Mouse (Mus musculus) Patski (cell line): ENCODE measurements around the gene Ccl25. TPM values are rescaled to one million over a fixed set of nuclear protein-coding genes. Genes with fewer than 3 reads are reported as not detected.

Source experiments
- ATAC-seq: fragments of 100-300 bp; one replicate; pipeline ENCODE4 v1.8.0; 2021
- CTCF ChIA-PET: fragments of 350-600 bp; sonication (Branson Sonifier 250); formaldehyde crosslinking; loops from one replicate; lab custom pipeline; 2022; ENCODE audit warnings: inconsistent platforms; lab: Charles Lee
- POLR2A ChIA-PET: fragments of 350-600 bp; sonication (Branson Sonifier 250); formaldehyde crosslinking; loops from one replicate; lab custom pipeline; 2022; ENCODE audit warnings: antibody characterized with exemption, inconsistent platforms; lab: Charles Lee
- DNase-seq: peaks from one replicate; pipeline ENCODE4 v3.0.0-alpha.2; 2011; ENCODE audit warnings: low read depth, low spot score
- H3K27me3 ChIP-seq: fragments of 371-371 bp; one replicate; pipeline ENCODE4 v1.5.1; 2021
- CTCF ChIP-seq: fragments of 100-300 bp; IDR thresholded peaks from one replicate; pipeline ENCODE4 v1.5.1; 2021
- in situ Hi-C: fragments of 300-500 bp; cut with MboI; formaldehyde crosslinking; loops from 3 replicates; pipeline ENCODE4 v1.11.1; 2018; ENCODE audit warnings: low pct_unique_long_range_greater_than_20kb, mixed read lengths
- polyA plus RNA-seq: library from polyadenylated mRNA; unstranded; gene quantifications from one replicate; pipeline ENCODE4 v1.2.3, GENCODE M21; 2021

The Ccl25 gene
- 5.6 TPM for polyA plus RNA-seq

DNA sequence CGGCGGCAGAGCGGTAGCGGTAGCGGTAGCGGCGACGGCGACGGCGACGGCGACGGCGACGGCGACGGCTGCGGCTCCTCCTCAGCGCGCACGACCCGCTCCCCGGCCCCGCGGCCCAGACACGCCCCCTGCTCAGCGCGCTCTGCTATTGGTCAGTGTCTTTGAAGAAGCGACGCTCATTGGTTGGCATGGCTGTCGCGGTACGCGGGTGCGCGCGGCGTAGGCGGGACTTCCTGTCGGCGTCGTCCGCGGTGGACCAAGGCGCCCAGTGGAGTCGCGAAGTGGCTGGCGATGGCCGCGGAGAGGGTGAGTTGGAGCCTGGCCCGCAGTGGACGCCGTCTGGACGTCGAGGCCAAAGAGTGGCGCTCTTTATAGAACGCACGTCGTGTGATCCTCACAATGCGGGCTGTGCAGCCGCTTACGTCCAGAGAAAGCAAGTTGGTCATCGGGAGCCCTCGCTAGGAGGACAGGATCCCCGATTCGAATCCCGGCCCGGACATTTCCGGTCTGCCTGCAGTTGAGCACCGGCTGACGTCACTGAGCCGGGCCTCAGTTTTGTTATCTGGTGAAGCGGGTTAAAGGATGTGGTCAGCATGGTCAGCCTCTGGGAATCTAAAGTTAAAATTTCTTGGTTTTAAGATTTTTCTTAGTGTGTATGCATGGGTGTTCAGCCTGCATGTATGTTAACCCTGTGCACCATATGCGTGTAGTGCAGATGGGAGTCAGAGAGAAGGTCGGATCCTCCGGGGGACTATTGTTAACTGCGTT lies at the start of gene Ccl25, which contains the start of gene Elavl1:
Gene Ccl25 (plus strand): TSS at position 228 of the 768 bp plus-strand sequence.
Gene Elavl1 (minus strand): TSS at position 431 of the 768 bp plus-strand sequence.
- CTCF ChIA-PET, result no interaction called here
- POLR2A ChIA-PET, result no interaction called here
- in situ Hi-C loops, result loop anchor here (5.0 kb wide), 1 partner anchor 48 kb away; the partner anchor contains the start of gene Timm44
- DNase-seq, result peak; percentile 80
- no peak for TF ChIP-seq CTCF
- H3K27me3 ChIP-seq, result no peaks in the 10 kb centered on the region
- peak; percentile 95 for ATAC-seq

DNA sequence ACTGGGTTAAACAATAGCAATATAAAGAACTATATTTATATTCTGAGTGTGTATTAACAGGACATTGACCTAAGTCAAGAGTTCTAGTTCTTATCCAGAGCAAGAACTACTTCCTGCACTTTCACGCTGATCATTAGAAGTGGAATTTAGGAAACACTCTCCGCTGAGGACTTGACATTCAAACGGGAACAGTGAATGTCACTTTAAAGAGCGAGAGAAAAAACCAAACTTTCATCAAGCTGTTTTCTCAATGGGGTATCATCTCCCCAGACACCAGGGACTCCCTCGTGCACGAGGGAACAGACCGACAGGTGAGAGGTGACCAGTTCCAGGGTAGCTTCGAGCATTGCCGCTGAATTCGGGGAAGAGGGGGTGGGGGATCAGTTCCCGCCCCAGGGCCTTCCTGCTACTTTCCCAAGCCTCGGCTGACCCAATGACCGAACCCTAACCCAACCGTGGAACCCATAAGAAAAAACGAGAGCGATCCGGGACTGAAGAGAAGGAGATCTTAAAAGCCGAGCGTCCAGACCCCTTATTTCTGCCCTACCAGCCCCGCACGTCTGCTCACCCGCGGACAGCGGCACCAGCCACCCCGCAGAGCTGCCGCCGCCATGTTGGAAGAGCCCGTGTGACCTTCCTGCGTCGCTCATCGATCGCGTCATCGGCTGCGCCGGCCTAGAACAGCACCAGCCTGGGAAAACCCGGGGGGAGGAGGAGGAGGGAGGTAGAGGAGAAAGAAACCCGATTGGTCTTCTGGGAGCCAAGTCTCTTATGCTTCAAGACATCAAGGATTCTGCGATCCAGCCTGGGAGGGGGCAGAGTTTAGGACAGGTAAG lies 49.5 kb upstream of the Ccl25 start, which contains the start of gene Timm44:
Gene Timm44 (minus strand): TSS at position 639 of the 836 bp plus-strand sequence.
- no peak for TF ChIP-seq CTCF
- no peaks in the 10 kb centered on the region for H3K27me3 ChIP-seq
- ATAC-seq (peak; percentile 92), DNase-seq (peak; percentile 65)
- in situ Hi-C loops, result loop anchor here (5.0 kb wide), 1 partner anchor 47 kb away; no protein-coding TSS in a partner anchor
- ChIA-PET CTCF (interaction anchor here (0.8 to 2.0 kb wide), 5 partner anchors 16 to 47 kb away, joined by 3 to 6 read pairs (median 6); no protein-coding TSS in a partner anchor), POLR2A (interaction anchor here (0.6 to 1.4 kb wide), 3 partner anchors 11 to 18 kb away, joined by 3 read pairs; no protein-coding TSS in a partner anchor)

DNA sequence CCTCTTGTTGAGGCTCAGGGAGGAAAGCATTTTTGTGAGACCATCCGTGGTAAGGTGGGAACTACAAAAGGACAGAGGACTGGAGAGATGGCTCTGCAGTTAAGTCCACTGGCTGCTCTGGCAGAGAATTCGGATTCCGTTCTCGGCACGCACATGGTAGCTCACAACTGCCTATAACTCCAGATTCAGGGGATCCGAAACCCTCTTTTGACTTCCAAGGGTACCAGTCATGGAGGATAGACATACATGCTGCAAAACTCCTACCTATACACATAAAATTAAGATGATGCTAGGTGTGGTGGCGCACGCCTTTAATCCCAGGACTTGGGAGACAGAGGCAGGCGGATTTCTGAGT lies 48.9 kb upstream of the Ccl25 start:
- ATAC-seq (peak; percentile 36), DNase-seq (no peak)
- in situ Hi-C loops, result loop anchor here (5.0 kb wide), 1 partner anchor 46 kb away; no protein-coding TSS in a partner anchor
- ChIA-PET POLR2A (interaction anchor here (0.7 to 1.4 kb wide), 2 partner anchors 10 to 18 kb away, joined by 3 read pairs; no protein-coding TSS in a partner anchor), CTCF (interaction anchor here (1.1 to 1.5 kb wide), 2 partner anchors 25 to 46 kb away, joined by 4 to 6 read pairs; no protein-coding TSS in a partner anchor)
- no peaks in the 10 kb centered on the region for H3K27me3 ChIP-seq
- no peak for TF ChIP-seq CTCF

GRCm38 (mm10) chr8:4292738-4293137 lies 32.3 kb upstream of the Ccl25 start:
- no peak for DNase-seq
- ChIA-PET POLR2A (no interaction called here), CTCF (interaction anchor here (0.7 to 1.5 kb wide), 4 partner anchors 11 to 35 kb away, joined by 3 to 6 read pairs (median 3); no protein-coding TSS in a partner anchor)
- peak; percentile 57 for TF ChIP-seq CTCF
- no peak for ATAC-seq
- in situ Hi-C loops, result no loop called here
- no peaks in the 10 kb centered on the region for H3K27me3 ChIP-seq

DNA sequence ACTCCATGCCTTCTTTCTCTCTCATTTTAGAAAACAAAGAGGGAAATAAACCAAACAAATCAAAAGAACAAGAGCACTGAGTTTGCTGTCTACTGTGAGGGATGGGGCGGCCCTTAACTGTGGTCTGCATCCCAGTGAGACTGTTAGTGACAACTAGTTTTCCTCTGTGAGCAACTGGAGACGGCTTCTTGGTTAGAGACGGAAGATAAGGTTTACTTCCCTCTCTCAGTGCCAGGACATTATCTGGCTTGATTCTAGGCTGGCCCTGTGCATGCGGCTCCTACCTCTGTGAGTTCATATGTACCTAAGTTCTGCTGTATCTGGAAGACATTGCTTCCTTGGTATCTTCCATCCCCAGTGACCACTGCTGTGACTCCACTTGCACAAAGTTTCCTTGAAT lies 27.2 kb upstream of the Ccl25 start:
- in situ Hi-C loops, result no loop called here

DNA sequence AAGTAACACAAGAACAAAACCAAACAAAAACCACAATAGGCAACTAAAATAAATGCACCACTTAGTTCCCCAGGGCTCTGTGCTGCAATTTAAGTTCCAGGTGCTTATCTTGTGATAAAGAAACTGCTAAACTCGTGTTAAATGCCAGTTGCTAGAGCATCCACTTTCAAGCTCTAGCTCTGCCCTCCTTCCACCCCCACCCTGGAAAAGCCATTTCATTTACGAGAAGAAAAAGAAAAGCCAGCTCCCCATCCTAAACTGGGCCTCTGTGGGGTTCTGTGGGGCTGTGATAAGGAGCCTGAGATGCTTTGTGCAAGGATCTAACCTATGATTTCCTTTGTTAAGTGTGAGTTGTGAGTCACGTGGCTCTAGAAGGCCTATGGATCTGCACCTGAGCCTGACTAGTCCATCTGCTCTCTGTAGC lies 20.9 kb upstream of the Ccl25 start:
- ChIA-PET POLR2A (no interaction called here), CTCF (interaction anchor here (1.0 to 3.8 kb wide), 2 partner anchors 18 to 46 kb away, joined by 3 to 15 read pairs; no protein-coding TSS in a partner anchor)
- in situ Hi-C loops, result no loop called here
- DNase-seq, result no peak
- TF ChIP-seq CTCF, result no peak
- H3K27me3 ChIP-seq, result no peaks in the 10 kb centered on the region
- no peak for ATAC-seq

More for the DNA sequence above, 27.2 kb upstream of the Ccl25 start:
- DNase-seq, result no peak
- H3K27me3 ChIP-seq, result no peaks in the 10 kb centered on the region
- CTCF ChIA-PET, result no interaction called here
- POLR2A ChIA-PET, result no interaction called here
- no peak for TF ChIP-seq CTCF
- no peak for ATAC-seq

GRCm38 (mm10) chr8:4305838-4306237 lies 19.2 kb upstream of the Ccl25 start:
- no peaks in the 10 kb centered on the region for H3K27me3 ChIP-seq
- no peak for ATAC-seq
- POLR2A ChIA-PET, result no interaction called here
- DNase-seq, result no peak
- no peak for TF ChIP-seq CTCF
- CTCF ChIA-PET, result interaction anchor here (1.0 to 3.8 kb wide), 2 partner anchors 10 to 16 kb away, joined by 3 to 15 read pairs; no protein-coding TSS in a partner anchor
- in situ Hi-C loops, result no loop called here

DNA sequence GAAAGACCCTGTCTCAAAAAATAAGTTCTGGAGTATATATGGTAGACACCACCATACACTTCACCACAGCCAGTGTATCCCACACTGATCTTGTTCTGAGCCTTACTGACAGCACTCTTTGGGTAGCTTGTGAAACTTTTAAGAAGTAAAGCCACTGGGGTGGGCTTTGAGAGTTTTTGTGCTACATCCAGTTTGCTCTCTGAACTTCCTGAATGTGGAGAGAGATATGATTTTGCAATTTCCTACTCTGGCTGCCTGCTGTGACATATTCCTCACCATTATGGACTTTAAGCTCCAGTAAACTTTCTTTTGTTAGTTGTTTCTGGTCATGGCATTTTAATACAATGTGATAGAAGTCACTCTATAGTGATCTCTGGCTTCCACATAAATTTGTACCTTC lies 12.9 kb upstream of the Ccl25 start:
- POLR2A ChIA-PET, result interaction anchor here (0.9 to 1.5 kb wide), 2 partner anchors 8 to 27 kb away, joined by 3 to 4 read pairs; no protein-coding TSS in a partner anchor
- CTCF ChIA-PET, result interaction anchor here (0.8 to 5.5 kb wide), 8 partner anchors 10 to 62 kb away, joined by 3 to 39 read pairs (median 4); no protein-coding TSS in a partner anchor
- no peak for ATAC-seq
- in situ Hi-C loops, result no loop called here
- TF ChIP-seq CTCF, result no peak
- H3K27me3 ChIP-seq, result no peaks in the 10 kb centered on the region
- DNase-seq, result no peak

- POLR2A ChIA-PET, result no interaction called here
- in situ Hi-C loops, result no loop called here
- DNase-seq (no peak), ATAC-seq (peak; percentile 58)
- no peaks in the 10 kb centered on the region for H3K27me3 ChIP-seq
- CTCF ChIA-PET, result interaction anchor here (0.8 to 5.5 kb wide), 5 partner anchors 9 to 63 kb away, joined by 3 to 39 read pairs (median 4); no protein-coding TSS in a partner anchor
- no peak for TF ChIP-seq CTCF
These were observed 11.5 kb upstream of the Ccl25 start for GRCm38 (mm10) chr8:4313254-4314124.
